Mouse (Mus musculus) bone marrow, adult 2 months (tissue): ENCODE data around the gene Pakap.

Experiments
- CTCF ChIP-seq: fragments of 200-500 bp; IDR thresholded peaks from 2 replicates; pipeline ENCODE4 v1.5.1; 2011; ENCODE audit warnings: low read length, control low read depth; ENCODE audit not compliant: control insufficient read depth, insufficient read depth
- POLR2A ChIP-seq: fragments of 200-500 bp; IDR thresholded peaks from 2 replicates; pipeline ENCODE4 v1.6.1; 2011; ENCODE audit warnings: low read depth, mild to moderate bottlenecking, control low read depth, low read length, borderline replicate concordance; ENCODE audit not compliant: control insufficient read depth

GRCm38 (mm10) chr4:57681511-57681910, 113.5 kb downstream of the Pakap start:
- TF ChIP-seq CTCF: no peak
- no peak for TF ChIP-seq POLR2A
